Mouse (Mus musculus) embryonic facial prominence, embryonic 15.5 days (tissue): ENCODE measurements around the gene Epha7. TPM values are rescaled to one million over a fixed set of nuclear protein-coding genes. Genes with fewer than 3 reads are reported as not detected.

Experiments
- ATAC-seq: fragments of 200-750 bp; cut with Nextera tagmentation; 2 replicates; pipeline ENCODE4 v1.8.0; 2017; ENCODE audit warnings: low read depth, moderate TSS enrichment; ENCODE audit not compliant: insufficient number of reproducible peaks, low FRiP score, low TSS enrichment
- H3K27ac ChIP-seq: fragments of 300-500 bp; sonication (generic); replicated peaks from 2 replicates; pipeline ENCODE4 v1.5.1; 2015; ENCODE audit warnings: mild to moderate bottlenecking, inconsistent platforms
- H3K27me3 ChIP-seq: fragments of 300-500 bp; sonication (generic); 2 replicates; pipeline ENCODE4 v1.6.1; 2015; ENCODE audit warnings: inconsistent platforms
- H3K36me3 ChIP-seq: fragments of 300-500 bp; sonication (generic); 2 replicates; pipeline ENCODE4 v1.6.1; 2015; ENCODE audit warnings: mild to moderate bottlenecking, inconsistent platforms
- H3K4me1 ChIP-seq: fragments of 300-500 bp; sonication (generic); 2 replicates; pipeline ENCODE4 v1.6.1; 2015; ENCODE audit warnings: inconsistent platforms
- H3K4me2 ChIP-seq: fragments of 300-500 bp; sonication (generic); replicated peaks from 2 replicates; pipeline ENCODE4 v1.6.1; 2015; ENCODE audit warnings: mild to moderate bottlenecking, inconsistent platforms
- H3K4me3 ChIP-seq: fragments of 300-500 bp; sonication (generic); replicated peaks from 2 replicates; pipeline ENCODE4 v1.5.1; 2015; ENCODE audit warnings: mild to moderate bottlenecking, inconsistent platforms
- H3K9ac ChIP-seq: fragments of 300-500 bp; sonication (generic); 2 replicates; pipeline ENCODE4 v1.6.1; 2015; ENCODE audit warnings: inconsistent platforms
- H3K9me3 ChIP-seq: fragments of 300-500 bp; sonication (generic); replicated peaks from 2 replicates; pipeline ENCODE4 v1.6.1; 2016; ENCODE audit warnings: inconsistent platforms
- WGBS: fragments of 180-500 bp; shearing (Covaris S2); methylation state at CpG from one replicate; pipeline ENCODE4 v1.1.7; 2015; 5-methylcytosine and 5-hydroxymethylcytosine counted together
- polyA plus RNA-seq: library from polyadenylated mRNA; unstranded; fragments of >200 nt; fragmentation: Nextera tagmentation; extraction: Ambion mirVana; gene quantifications from 2 replicates; pipeline ENCODE4 v1.2.1, GENCODE M21; 2015

The Epha7 gene
- 31.3 and 37.6 TPM in 2 replicates for polyA plus RNA-seq

- Histone ChIP-seq H3K36me3 (no peaks in the 10 kb centered on the region), H3K9me3 (no peaks in the 10 kb centered on the region), H3K4me2 (peak within 1 kb of the TSS; percentile 91), H3K4me1 (no peaks in the 10 kb centered on the region), H3K4me3 (peak within 1 kb of the TSS; percentile 79), H3K27me3 (no peaks in the 10 kb centered on the region), H3K27ac (peak within 1 kb of the TSS; percentile 93), H3K9ac (peak within 1 kb of the TSS; percentile 75)
- under 1% methylated on average over 48 of the region's 48 CpGs for WGBS
- peak; percentile 99 for ATAC-seq
Measured at GRCm38 (mm10) chr4:28812691-28813289, at the start of gene Epha7. Gene Epha7 (plus strand): TSS chr4:28813131.

- H3K4me1 ChIP-seq: no peaks in the 10 kb centered on the region
Measured at GRCm38 (mm10) chr4:28783961-28784360, 29.0 kb upstream of the Epha7 start.

GRCm38 (mm10) chr4:28808800-28809199 lies 4.1 kb upstream of the Epha7 start:
- H3K9ac ChIP-seq: no peak overlapping the region
- H3K27ac ChIP-seq: no peak overlapping the region
- no peaks in the 10 kb centered on the region for H3K9me3 ChIP-seq
- H3K4me3 ChIP-seq: no peak overlapping the region
- no peaks in the 10 kb centered on the region for H3K36me3 ChIP-seq
- no peaks in the 10 kb centered on the region for H3K27me3 ChIP-seq
- ATAC-seq: no peak
- H3K4me2 ChIP-seq: no peak overlapping the region
- H3K4me1 ChIP-seq: no peaks in the 10 kb centered on the region

More at GRCm38 (mm10) chr4:28783961-28784360, 29.0 kb upstream of the Epha7 start:
- H3K36me3 ChIP-seq: no peaks in the 10 kb centered on the region
- ATAC-seq: no peak
- H3K9me3 ChIP-seq: no peaks in the 10 kb centered on the region
- no peaks in the 10 kb centered on the region for H3K27me3 ChIP-seq
- no peak overlapping the region for H3K4me3 ChIP-seq
- no peak overlapping the region for H3K27ac ChIP-seq
- H3K4me2 ChIP-seq: no peak overlapping the region
- no peak overlapping the region for H3K9ac ChIP-seq
- 17% methylated on average over 3 of the region's 3 CpGs for WGBS

- no peaks in the 10 kb centered on the region for H3K9me3 ChIP-seq
- no peaks in the 10 kb centered on the region for H3K36me3 ChIP-seq
- WGBS: 69% methylated on average over 4 of the region's 4 CpGs
- no peak for ATAC-seq
- no peak overlapping the region for H3K27ac ChIP-seq
- no peak overlapping the region for H3K4me3 ChIP-seq
- no peak overlapping the region for H3K4me2 ChIP-seq
- H3K27me3 ChIP-seq: no peaks in the 10 kb centered on the region
- no peaks in the 10 kb centered on the region for H3K4me1 ChIP-seq
- no peak overlapping the region for H3K9ac ChIP-seq
Measured at GRCm38 (mm10) chr4:28809703-28810102, 3.2 kb upstream of the Epha7 start.

- WGBS: under 1% methylated on average over 93 of the region's 94 CpGs
- H3K36me3 ChIP-seq: no peaks in the 10 kb centered on the region
Measured at GRCm38 (mm10) chr4:28813551-28814475, 882 bp downstream of the Epha7 start.

GRCm38 (mm10) chr4:28814476-28814815 lies 1.5 kb downstream of the Epha7 start:
- 0% methylated on average over 8 of the region's 8 CpGs for WGBS
- H3K4me1 ChIP-seq: no peaks in the 10 kb centered on the region
- ATAC-seq: no peak
- H3K4me3 ChIP-seq: peak overlapping the region; percentile 79
- peak overlapping the region; percentile 93 for H3K27ac ChIP-seq
- H3K4me2 ChIP-seq: peak overlapping the region; percentile 91
- no peaks in the 10 kb centered on the region for H3K9me3 ChIP-seq
- H3K27me3 ChIP-seq: no peaks in the 10 kb centered on the region
- H3K36me3 ChIP-seq: no peaks in the 10 kb centered on the region
- peak overlapping the region; percentile 75 for H3K9ac ChIP-seq

More at GRCm38 (mm10) chr4:28813551-28814475, 882 bp downstream of the Epha7 start:
- Histone ChIP-seq H3K27ac (peak overlapping the region; percentile 93), H3K27me3 (no peaks in the 10 kb centered on the region), H3K4me2 (peak overlapping the region; percentile 91), H3K9me3 (no peaks in the 10 kb centered on the region), H3K9ac (peak overlapping the region; percentile 75), H3K4me3 (peak overlapping the region; percentile 79), H3K4me1 (no peaks in the 10 kb centered on the region)
- peak; percentile 26; the same call in 1 of the 2 replicates for ATAC-seq

GRCm38 (mm10) chr4:28814816-28815620 lies 2.1 kb downstream of the Epha7 start:
- Histone ChIP-seq H3K9ac (peak overlapping the region; percentile 55), H3K27me3 (no peaks in the 10 kb centered on the region), H3K4me2 (peak overlapping the region; percentile 91), H3K36me3 (no peaks in the 10 kb centered on the region), H3K4me3 (peak overlapping the region; percentile 79), H3K27ac (peak overlapping the region; percentile 93), H3K4me1 (no peaks in the 10 kb centered on the region), H3K9me3 (no peaks in the 10 kb centered on the region)
- ATAC-seq: peak; percentile 26; the same call in 1 of the 2 replicates
- WGBS: under 1% methylated on average over 71 of the region's 72 CpGs

GRCm38 (mm10) chr4:28815621-28815920 lies 2.6 kb downstream of the Epha7 start:
- Histone ChIP-seq H3K9me3 (no peaks in the 10 kb centered on the region), H3K27ac (peak overlapping the region; percentile 93), H3K4me1 (no peaks in the 10 kb centered on the region), H3K27me3 (no peaks in the 10 kb centered on the region), H3K4me2 (peak overlapping the region; percentile 91), H3K9ac (peak overlapping the region; percentile 55), H3K36me3 (no peaks in the 10 kb centered on the region), H3K4me3 (peak overlapping the region; percentile 79)
- ATAC-seq: no peak
- WGBS: 2% methylated on average over 15 of the region's 15 CpGs

- H3K27me3 ChIP-seq: no peaks in the 10 kb centered on the region
- H3K9me3 ChIP-seq: no peaks in the 10 kb centered on the region
- no peaks in the 10 kb centered on the region for H3K36me3 ChIP-seq
- H3K9ac ChIP-seq: no peak overlapping the region
- no peak overlapping the region for H3K4me3 ChIP-seq
- no peak overlapping the region for H3K27ac ChIP-seq
- H3K4me2 ChIP-seq: no peak overlapping the region
- WGBS: 60% methylated on average over 1 of the region's 1 CpGs
- H3K4me1 ChIP-seq: no peaks in the 10 kb centered on the region
- ATAC-seq: no peak
Measured at GRCm38 (mm10) chr4:28823616-28824015, 10.7 kb downstream of the Epha7 start.

GRCm38 (mm10) chr4:28824616-28825015 lies 11.7 kb downstream of the Epha7 start:
- no peaks in the 10 kb centered on the region for H3K27me3 ChIP-seq
- no peak for ATAC-seq
- no peak overlapping the region for H3K9ac ChIP-seq
- 41% methylated on average over 7 of the region's 7 CpGs for WGBS
- no peaks in the 10 kb centered on the region for H3K36me3 ChIP-seq
- H3K4me1 ChIP-seq: no peaks in the 10 kb centered on the region
- H3K4me3 ChIP-seq: no peak overlapping the region
- no peak overlapping the region for H3K4me2 ChIP-seq
- no peaks in the 10 kb centered on the region for H3K9me3 ChIP-seq
- no peak overlapping the region for H3K27ac ChIP-seq

GRCm38 (mm10) chr4:28837669-28838068 lies 24.7 kb downstream of the Epha7 start:
- no peaks in the 10 kb centered on the region for H3K4me1 ChIP-seq
- no peaks in the 10 kb centered on the region for H3K27me3 ChIP-seq
- H3K9ac ChIP-seq: no peak overlapping the region
- no peak for ATAC-seq
- H3K9me3 ChIP-seq: no peaks in the 10 kb centered on the region
- H3K27ac ChIP-seq: no peak overlapping the region
- no peak overlapping the region for H3K4me2 ChIP-seq
- H3K4me3 ChIP-seq: no peak overlapping the region
- 86% methylated on average over 3 of the region's 3 CpGs for WGBS
- no peaks in the 10 kb centered on the region for H3K36me3 ChIP-seq
